Mouse (Mus musculus) ES-E14 (cell line): Measurements from ENCODE around the gene Tomm22.

Experiments used
- CHD2 ChIP-seq: IDR thresholded peaks from 2 replicates; pipeline ENCODE4 v1.6.1; 2014; ENCODE audit warnings: mild to moderate bottlenecking, low read depth, low read length, inconsistent platforms
- ZNF384 ChIP-seq: IDR thresholded peaks from 2 replicates; pipeline ENCODE4 v1.6.1; 2012; ENCODE audit warnings: low read depth, low read length, inconsistent platforms

DNA sequence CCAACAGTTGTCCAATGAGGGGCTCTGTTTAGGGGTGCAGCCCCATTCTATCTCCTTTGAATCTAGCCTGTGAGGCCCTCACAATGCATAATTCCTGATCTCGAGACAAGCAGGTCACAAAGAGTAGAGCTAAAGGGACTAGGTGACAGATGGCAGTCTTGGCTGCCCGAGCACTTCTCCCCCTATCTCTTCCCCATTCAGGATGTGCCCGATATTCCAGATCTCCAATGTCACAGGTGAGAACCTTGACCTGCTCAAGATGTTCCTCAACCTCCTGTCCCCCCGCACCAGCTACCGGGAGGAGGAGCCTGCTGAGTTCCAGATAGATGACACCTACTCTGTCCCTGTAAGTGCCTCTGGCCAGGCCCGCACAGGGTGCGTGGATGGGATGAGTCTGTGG lies 45.0 kb downstream of the Tomm22 start:
- no peak for TF ChIP-seq CHD2
- no peak for TF ChIP-seq ZNF384
